Comparison of ENCODE assay signal across 12 mouse cellular contexts in genomic region chr10:90826939-90827338, GRCm38 (mm10).
DNase-seq lines count a peak whose midpoint lies in the region; ATAC-seq and TF ChIP-seq lines count a peak whose summit lies in the region.
"Had no signal": no experiment of that assay in that cellular context is flagged by ENCODE, and none has a peak within 500 bp of the region (broad histone marks: within the 10 kb centered on the region; RNA-seq: fewer than 3 reads in every experiment).

No protein-coding gene starts in this region.

- WGBS in kidney, adult 2 months, result 16% methylated on average over 4 of the region's 4 CpGs
- 18% methylated on average over 4 of the region's 4 CpGs for WGBS in kidney, embryonic 14.5 days

- no peaks in the 10 kb centered on the region for H3K9me3 ChIP-seq in kidney, embryonic 14.5 days (ENCODE audit: control insufficient read depth, low read length)
- H3K9me3 ChIP-seq: embryonic facial prominence, embryonic 13.5 days; hindbrain, embryonic 15.5 days had no signal

- no peak overlapping the region for H3K9ac ChIP-seq in kidney, embryonic 14.5 days (ENCODE audit: low read depth, low read length)
- H3K9ac ChIP-seq: embryonic facial prominence, embryonic 13.5 days; hindbrain, embryonic 15.5 days had no signal

- peak; percentile 49 for DNase-seq in adrenal gland, postnatal 10 days
- no peak for DNase-seq in adrenal gland, postnatal 4 days (ENCODE audit: low spot score in 2 of 2)
- DNase-seq in kidney, adult 2 months, result peak; percentile 6
- peak; percentile 36 for DNase-seq in ES-CJ7 (ENCODE audit: low read depth, low spot score)
- DNase-seq in forelimb bud, embryonic 11.5 days (ENCODE audit: low read depth, low spot score), result peak; percentile 67
- DNase-seq: gastrocnemius, postnatal 25 days; thymus, postnatal 4 days had no signal

- no peaks in the 10 kb centered on the region for H3K36me3 ChIP-seq in kidney, adult 2 months (ENCODE audit: control insufficient read depth, insufficient read depth, low read length)
- no peaks in the 10 kb centered on the region for H3K36me3 ChIP-seq in kidney, embryonic 14.5 days (ENCODE audit: control insufficient read depth, insufficient read depth, low read length)
- H3K36me3 ChIP-seq: embryonic facial prominence, embryonic 13.5 days; hindbrain, embryonic 15.5 days had no signal

- H3K27me3 ChIP-seq in kidney, adult 2 months (replicated peaks; ENCODE audit: control insufficient read depth, insufficient read depth, low read length), result peaks cover 4% of the 10 kb centered on the region; the same call in 1 of the 2 replicates
- H3K27me3 ChIP-seq in kidney, embryonic 14.5 days (ENCODE audit: control insufficient read depth, insufficient read depth, low read length), result peaks cover 58% of the 10 kb centered on the region
- H3K27me3 ChIP-seq: hindbrain, embryonic 15.5 days had no signal

- no peak overlapping the region for H3K4me3 ChIP-seq in kidney, adult 2 months (ENCODE audit: insufficient read depth, low read depth, low read length)
- no peak overlapping the region for H3K4me3 ChIP-seq in kidney, embryonic 14.5 days (ENCODE audit: low read length)
- H3K4me3 ChIP-seq: embryonic facial prominence, embryonic 13.5 days; hindbrain, embryonic 15.5 days had no signal

- no peaks in the 10 kb centered on the region for H3K4me1 ChIP-seq in kidney, adult 2 months (ENCODE audit: control insufficient read depth, insufficient read depth, low read length)
- peaks cover 4% of the 10 kb centered on the region; the same call in 1 of the 2 replicates for H3K4me1 ChIP-seq in kidney, embryonic 14.5 days (ENCODE audit: control insufficient read depth, insufficient read depth, low read length)

- no peak for TF ChIP-seq POLR2A in kidney, adult 2 months (IDR thresholded peaks at IDR 0.05; ENCODE audit: low read depth, low read length)

- TF ChIP-seq CTCF in kidney, adult 2 months (conservative IDR thresholded peaks at IDR 0.05; ENCODE audit: insufficient read depth, insufficient read length, low read depth, low read length), result no peak

- no peak overlapping the region for H3K27ac ChIP-seq in kidney, adult 2 months (ENCODE audit: insufficient read depth, low read depth, low read length)
- no peak overlapping the region for H3K27ac ChIP-seq in kidney, embryonic 14.5 days (ENCODE audit: low read depth, low read length)
- H3K27ac ChIP-seq: embryonic facial prominence, embryonic 13.5 days; hindbrain, embryonic 15.5 days had no signal

- ATAC-seq in kidney, embryonic 14.5 days (ENCODE audit: low FRiP score, low TSS enrichment), result no peak
- no peak for ATAC-seq in granulocyte monocyte progenitor cell, adult 5-6 weeks (replicated peaks; ENCODE audit: poor library complexity, severe bottlenecking)
- no peak for ATAC-seq in megakaryocyte-erythroid progenitor cell, adult 5-6 weeks (replicated peaks; ENCODE audit: low FRiP score, low TSS enrichment, poor library complexity, severe bottlenecking)

- no peak overlapping the region for H3K4me2 ChIP-seq in kidney, embryonic 14.5 days (replicated peaks; ENCODE audit: low read depth, low read length)
- H3K4me2 ChIP-seq: embryonic facial prominence, embryonic 13.5 days; hindbrain, embryonic 15.5 days had no signal

Comparison
In these comparisons a context has a peak if more than half of its experiments do, and no peak if none do; other contexts are left out.
1. DNase-seq: peak in adrenal gland, postnatal 10 days (single experiment), kidney, adult 2 months (single experiment), ES-CJ7 (single experiment) and forelimb bud, embryonic 11.5 days (single experiment); none in adrenal gland, postnatal 4 days (0 of 2).